Mouse (Mus musculus): ENCODE measurements at regions not wholly inside any gene's neighbourhood (a gene's known extent, or its start where the extent isn't known, plus 50 kb on each side); places are given as distances from the start of the nearest gene placed in this dataset.

DNA sequence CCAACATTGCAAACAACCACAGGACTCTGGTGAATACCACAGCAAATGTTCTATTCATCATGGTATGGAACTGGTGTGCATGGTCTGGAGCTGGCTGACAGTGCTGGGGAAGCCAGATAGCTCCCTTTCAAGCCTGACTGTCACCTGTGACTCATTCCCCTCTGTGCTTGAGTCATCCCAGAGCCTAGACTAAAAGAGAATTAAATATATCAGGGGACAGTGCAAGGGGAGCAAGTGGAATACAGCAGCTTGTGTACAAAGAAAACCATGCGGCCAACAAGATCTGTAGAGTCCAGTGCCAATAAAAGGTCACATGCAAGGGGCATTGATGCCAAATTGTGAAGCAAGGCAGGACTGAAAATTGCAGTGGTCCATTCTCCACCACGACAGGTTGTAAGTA lies 117.7 kb downstream of the Pah start:
- H3K36me3 ChIP-seq (ENCODE audit: control insufficient read depth, insufficient read depth, low read length): no peaks in the 10 kb centered on the region

DNA sequence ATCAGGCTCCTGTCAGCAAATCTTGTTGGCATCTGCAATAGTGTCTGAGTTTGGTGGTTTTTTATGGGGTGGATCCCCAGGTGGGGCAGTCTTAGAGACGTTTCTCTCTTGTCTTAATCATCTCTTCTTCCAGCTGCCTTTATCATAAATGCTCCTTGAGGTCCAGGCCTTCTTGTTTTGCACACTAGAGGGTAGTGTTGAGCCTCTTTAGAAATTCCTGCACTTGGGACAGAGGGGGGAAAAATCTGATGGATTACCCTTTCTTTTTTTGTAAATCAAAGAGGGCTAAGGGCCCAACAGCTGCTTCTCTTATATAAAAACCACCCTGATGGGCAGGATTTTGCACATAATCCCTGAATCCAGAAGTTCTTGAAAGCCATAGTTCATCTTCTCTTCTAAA lies 127.5 kb downstream of the Pah start:
- peak; percentile 83 for TF ChIP-seq CTCF (IDR thresholded peaks at IDR 0.05; ENCODE audit: low read depth)
- TF ChIP-seq EP300 (optimal IDR thresholded peaks at IDR 0.05): no peak
- ATAC-seq (ENCODE audit: low FRiP score, low TSS enrichment) (no peak), DNase-seq (ENCODE audit: low spot score) (no peak)
- WGBS: 12% methylated on average over 1 of the region's 1 CpGs
- H3K36me3 ChIP-seq (ENCODE audit: control insufficient read depth, insufficient read depth, low read length): no peaks in the 10 kb centered on the region
- H3K9me3 ChIP-seq (ENCODE audit: control insufficient read depth, low read length): no peaks in the 10 kb centered on the region
- H3K27me3 ChIP-seq (ENCODE audit: control insufficient read depth, insufficient read depth, low read length): no peaks in the 10 kb centered on the region
- no peak overlapping the region for H3K9ac ChIP-seq (ENCODE audit: low read length)
- no peaks in the 10 kb centered on the region for H3K4me1 ChIP-seq (replicated peaks; ENCODE audit: control insufficient read depth, insufficient read depth)
- no peak overlapping the region for H3K4me3 ChIP-seq (ENCODE audit: low read depth, low read length)
- no peak overlapping the region for H3K4me2 ChIP-seq (replicated peaks; ENCODE audit: low read depth)
- H3K27ac ChIP-seq (replicated peaks): no peak overlapping the region

More for the DNA sequence above, 117.7 kb downstream of the Pah start:
- Histone ChIP-seq H3K9ac (ENCODE audit: low read length) (no peak overlapping the region), H3K27me3 (ENCODE audit: control insufficient read depth, insufficient read depth, low read length) (no peaks in the 10 kb centered on the region), H3K27ac (replicated peaks) (no peak overlapping the region), H3K4me3 (ENCODE audit: low read depth, low read length) (no peak overlapping the region), H3K4me2 (replicated peaks; ENCODE audit: low read depth) (no peak overlapping the region), H3K9me3 (ENCODE audit: control insufficient read depth, low read length) (no peaks in the 10 kb centered on the region), H3K4me1 (replicated peaks; ENCODE audit: control insufficient read depth, insufficient read depth) (no peaks in the 10 kb centered on the region)
- WGBS: 70% methylated on average over 2 of the region's 2 CpGs
- no peak for ATAC-seq (ENCODE audit: low FRiP score, low TSS enrichment)
- no peak for DNase-seq (ENCODE audit: low spot score)
- no peak for TF ChIP-seq EP300 (optimal IDR thresholded peaks at IDR 0.05)
- no peak for TF ChIP-seq CTCF (IDR thresholded peaks at IDR 0.05; ENCODE audit: low read depth)

DNA sequence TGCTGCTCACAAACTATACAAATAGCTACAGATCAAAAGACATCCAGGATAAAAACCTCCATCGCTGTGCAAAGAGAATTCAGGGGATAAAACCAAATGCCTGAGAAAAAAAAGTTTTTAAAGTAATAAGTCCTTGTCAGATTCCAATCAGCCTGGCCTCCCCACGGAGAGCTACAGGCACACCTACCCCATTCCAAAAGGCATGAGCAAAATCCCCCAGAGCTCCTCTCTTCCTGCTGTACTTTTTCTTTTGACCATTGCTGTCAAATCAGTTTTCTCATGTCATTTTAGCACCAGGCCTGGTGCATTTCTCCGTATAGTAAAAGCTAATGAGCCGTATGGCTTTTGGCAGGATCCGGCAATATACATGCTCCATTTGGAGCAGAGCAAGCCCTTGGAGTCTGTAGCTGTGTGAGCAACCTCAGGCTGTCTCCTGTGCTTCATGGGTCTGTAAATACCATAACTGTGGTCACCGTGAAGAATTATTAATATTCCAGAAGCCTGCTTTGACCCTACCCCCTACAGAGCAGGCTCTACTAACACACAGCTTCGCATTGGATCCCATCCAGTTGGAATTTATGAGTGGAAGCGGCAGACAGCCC lies 130.6 kb downstream of the Pah start:
- Histone ChIP-seq H3K4me3 (ENCODE audit: low read depth, low read length) (no peak overlapping the region), H3K9ac (ENCODE audit: low read length) (no peak overlapping the region), H3K27ac (replicated peaks) (no peak overlapping the region), H3K27me3 (ENCODE audit: control insufficient read depth, insufficient read depth, low read length) (no peaks in the 10 kb centered on the region), H3K36me3 (ENCODE audit: control insufficient read depth, insufficient read depth, low read length) (no peaks in the 10 kb centered on the region), H3K4me1 (replicated peaks; ENCODE audit: control insufficient read depth, insufficient read depth) (no peaks in the 10 kb centered on the region), H3K4me2 (replicated peaks; ENCODE audit: low read depth) (no peak overlapping the region), H3K9me3 (ENCODE audit: control insufficient read depth, low read length) (no peaks in the 10 kb centered on the region)
- 65% methylated on average over 8 of the region's 8 CpGs for WGBS
- ATAC-seq (ENCODE audit: low FRiP score, low TSS enrichment) (no peak), DNase-seq (ENCODE audit: low spot score) (no peak)
- TF ChIP-seq CTCF (IDR thresholded peaks at IDR 0.05; ENCODE audit: low read depth): no peak
- TF ChIP-seq EP300 (optimal IDR thresholded peaks at IDR 0.05): no peak

DNA sequence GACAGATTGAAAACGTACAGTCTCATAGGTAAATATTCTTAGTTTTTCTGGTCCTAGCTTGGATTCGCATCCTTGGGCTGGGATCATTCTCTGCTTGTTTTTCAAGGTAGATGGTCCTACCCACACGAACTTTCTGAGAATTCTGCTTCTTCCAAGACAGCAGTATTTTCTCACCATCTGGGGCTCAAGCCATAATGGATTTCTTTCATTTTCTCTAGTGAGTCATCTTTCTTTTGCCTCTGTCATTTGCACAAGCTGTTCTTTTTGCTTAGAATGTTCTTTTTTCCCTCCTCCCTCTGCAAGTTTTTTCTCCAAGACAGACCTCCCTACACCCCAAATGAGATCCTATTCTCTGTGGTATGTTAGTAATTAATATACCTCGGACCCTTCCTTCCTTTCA lies 132.5 kb downstream of the Pah start:
- Histone ChIP-seq H3K9ac (ENCODE audit: low read length) (no peak overlapping the region), H3K36me3 (ENCODE audit: control insufficient read depth, insufficient read depth, low read length) (no peaks in the 10 kb centered on the region), H3K27me3 (ENCODE audit: control insufficient read depth, insufficient read depth, low read length) (no peaks in the 10 kb centered on the region), H3K4me2 (replicated peaks; ENCODE audit: low read depth) (no peak overlapping the region), H3K4me1 (replicated peaks; ENCODE audit: control insufficient read depth, insufficient read depth) (no peaks in the 10 kb centered on the region), H3K4me3 (ENCODE audit: low read depth, low read length) (no peak overlapping the region), H3K27ac (replicated peaks) (no peak overlapping the region), H3K9me3 (ENCODE audit: control insufficient read depth, low read length) (no peaks in the 10 kb centered on the region)
- WGBS: 51% methylated on average over 4 of the region's 4 CpGs
- no peak for DNase-seq (ENCODE audit: low spot score)
- no peak for ATAC-seq (ENCODE audit: low FRiP score, low TSS enrichment)
- TF ChIP-seq CTCF (IDR thresholded peaks at IDR 0.05; ENCODE audit: low read depth) (no peak), EP300 (optimal IDR thresholded peaks at IDR 0.05) (no peak)

DNA sequence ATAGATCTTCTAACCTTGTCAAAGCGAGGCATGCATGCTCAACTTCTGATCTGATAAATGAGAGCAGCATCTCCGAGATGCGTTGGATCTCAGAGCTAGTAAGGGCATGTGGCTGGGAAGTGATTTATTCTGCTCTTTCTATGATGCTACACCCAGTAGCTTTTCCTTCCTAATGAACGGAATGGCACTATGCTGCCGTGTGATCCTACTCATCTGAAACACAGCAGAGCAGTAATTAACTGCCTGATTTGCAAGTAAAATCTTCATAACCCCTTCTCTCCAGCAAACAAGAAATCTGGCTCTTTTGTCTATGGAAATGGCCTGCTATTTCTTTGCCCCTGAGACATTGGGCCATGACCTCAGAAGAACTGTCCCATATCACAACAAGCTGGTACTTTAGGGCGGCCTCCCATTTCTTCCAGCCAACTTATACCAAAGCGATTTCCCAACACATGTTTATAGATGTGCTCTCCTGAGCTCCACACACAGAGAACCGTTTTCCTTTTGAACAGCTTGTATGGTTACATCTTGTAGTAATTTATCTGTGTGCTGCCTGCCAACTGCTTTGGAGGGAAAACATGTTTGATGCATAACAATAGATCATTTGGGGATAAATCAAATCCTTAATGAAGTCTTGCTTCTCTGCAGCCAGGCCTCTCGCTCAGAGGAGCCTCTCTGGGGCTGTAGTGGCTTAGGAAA lies 144.6 kb downstream of the Pah start:
- Histone ChIP-seq H3K4me2 (replicated peaks; ENCODE audit: low read depth) (no peak overlapping the region), H3K4me1 (replicated peaks; ENCODE audit: control insufficient read depth, insufficient read depth) (no peaks in the 10 kb centered on the region), H3K27ac (replicated peaks) (peak overlapping the region; percentile 46; the same call in 1 of the 2 replicates), H3K36me3 (ENCODE audit: control insufficient read depth, insufficient read depth, low read length) (no peaks in the 10 kb centered on the region), H3K9ac (ENCODE audit: low read length) (no peak overlapping the region), H3K27me3 (ENCODE audit: control insufficient read depth, insufficient read depth, low read length) (no peaks in the 10 kb centered on the region), H3K4me3 (ENCODE audit: low read depth, low read length) (no peak overlapping the region), H3K9me3 (ENCODE audit: control insufficient read depth, low read length) (no peaks in the 10 kb centered on the region)
- no peak for TF ChIP-seq EP300 (optimal IDR thresholded peaks at IDR 0.05)
- no peak for TF ChIP-seq CTCF (IDR thresholded peaks at IDR 0.05; ENCODE audit: low read depth)
- WGBS: 58% methylated on average over 9 of the region's 9 CpGs
- DNase-seq (ENCODE audit: low spot score) (no peak), ATAC-seq (ENCODE audit: low FRiP score, low TSS enrichment) (no peak)

DNA sequence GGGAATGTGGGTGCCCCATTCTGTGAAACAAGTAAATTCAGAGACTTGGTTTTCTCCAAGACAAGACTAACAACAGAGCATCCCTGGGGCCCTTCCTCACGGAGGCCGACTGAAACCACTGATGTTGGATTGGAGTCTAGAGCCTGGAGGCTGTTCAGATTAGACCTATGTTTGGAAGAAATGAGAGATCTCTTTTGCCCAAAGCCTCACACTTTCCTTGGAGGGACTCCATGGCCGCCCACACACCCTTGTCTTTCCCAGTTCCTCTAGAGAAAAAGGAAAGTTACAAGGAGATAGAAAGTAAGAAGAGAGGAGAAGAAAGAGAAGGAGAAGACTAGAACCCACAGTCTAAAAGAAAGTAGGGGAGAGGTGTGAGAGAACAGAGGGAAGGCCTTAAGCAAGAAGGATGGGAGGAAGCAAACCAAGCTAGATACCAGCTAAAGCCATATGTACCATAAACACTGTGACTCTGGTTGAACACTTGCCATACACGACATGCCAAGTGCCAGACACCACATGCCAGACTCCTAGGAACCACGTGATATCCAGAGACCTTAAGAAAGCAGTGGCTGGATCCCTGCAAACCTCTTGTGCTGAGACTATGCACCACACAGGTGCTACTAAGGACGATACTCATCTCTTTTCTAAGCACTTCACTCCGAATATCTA lies 145.3 kb downstream of the Pah start:
- H3K4me1 ChIP-seq (replicated peaks; ENCODE audit: control insufficient read depth, insufficient read depth): no peaks in the 10 kb centered on the region
- no peak overlapping the region for H3K9ac ChIP-seq (ENCODE audit: low read length)
- H3K27me3 ChIP-seq (ENCODE audit: control insufficient read depth, insufficient read depth, low read length): no peaks in the 10 kb centered on the region
- H3K4me2 ChIP-seq (replicated peaks; ENCODE audit: low read depth): no peak overlapping the region
- TF ChIP-seq EP300 (optimal IDR thresholded peaks at IDR 0.05) (no peak), CTCF (IDR thresholded peaks at IDR 0.05; ENCODE audit: low read depth) (no peak)
- peak overlapping the region; percentile 46; the same call in 1 of the 2 replicates for H3K27ac ChIP-seq (replicated peaks)
- H3K36me3 ChIP-seq (ENCODE audit: control insufficient read depth, insufficient read depth, low read length): no peaks in the 10 kb centered on the region
- DNase-seq (ENCODE audit: low spot score) (no peak), ATAC-seq (ENCODE audit: low FRiP score, low TSS enrichment) (no peak)
- 72% methylated on average over 7 of the region's 7 CpGs for WGBS
- H3K4me3 ChIP-seq (ENCODE audit: low read depth, low read length): no peak overlapping the region
- H3K9me3 ChIP-seq (ENCODE audit: control insufficient read depth, low read length): no peaks in the 10 kb centered on the region

All from stomach, postnatal 0 days (tissue).